Mouse (Mus musculus) kidney, postnatal 14 days (tissue): ENCODE data around the gene Slc22a3.
A peak's percentile ranks its signal among the peaks of the same experiment; 100 is the strongest.

Experiments used
- DNase-seq: peaks from one replicate; pipeline ENCODE4 v3.0.0; 2022; ENCODE audit warnings: mixed read lengths

The Slc22a3 gene

DNA sequence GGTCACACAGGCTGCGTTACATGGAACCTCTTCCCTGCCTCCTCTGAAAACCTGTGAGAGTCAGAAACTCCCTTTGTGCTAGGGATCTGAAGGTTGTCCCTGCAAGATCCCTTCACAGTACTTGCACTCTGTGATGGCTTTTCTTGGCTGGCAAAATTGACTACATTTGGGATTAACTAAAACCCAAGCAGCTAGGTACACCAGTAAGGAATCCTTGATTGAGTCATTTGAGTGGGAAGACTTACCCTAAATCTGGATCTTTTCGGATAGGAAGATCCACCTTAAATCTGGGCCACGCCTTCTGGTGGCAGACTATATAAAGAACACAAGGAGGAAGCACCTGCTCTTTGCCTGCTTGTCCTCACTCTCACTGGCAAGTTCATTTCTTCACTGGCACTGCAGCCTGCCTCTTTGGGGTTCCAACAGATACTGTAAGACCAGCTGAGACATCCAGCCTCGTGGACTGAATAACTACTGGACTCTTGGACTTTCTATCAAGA is 41.0 kb downstream of the Slc22a3 start:
- no peak for DNase-seq

GRCm38 (mm10) chr17:12461168-12461567 is 46.3 kb downstream of the Slc22a3 start:
- DNase-seq, result no peak

- peak; percentile 27 for DNase-seq
Measured at GRCm38 (mm10) chr17:12455143-12455790, 52.2 kb downstream of the Slc22a3 start.

GRCm38 (mm10) chr17:12453691-12454090 is 53.8 kb downstream of the Slc22a3 start:
- DNase-seq, result no peak

DNA sequence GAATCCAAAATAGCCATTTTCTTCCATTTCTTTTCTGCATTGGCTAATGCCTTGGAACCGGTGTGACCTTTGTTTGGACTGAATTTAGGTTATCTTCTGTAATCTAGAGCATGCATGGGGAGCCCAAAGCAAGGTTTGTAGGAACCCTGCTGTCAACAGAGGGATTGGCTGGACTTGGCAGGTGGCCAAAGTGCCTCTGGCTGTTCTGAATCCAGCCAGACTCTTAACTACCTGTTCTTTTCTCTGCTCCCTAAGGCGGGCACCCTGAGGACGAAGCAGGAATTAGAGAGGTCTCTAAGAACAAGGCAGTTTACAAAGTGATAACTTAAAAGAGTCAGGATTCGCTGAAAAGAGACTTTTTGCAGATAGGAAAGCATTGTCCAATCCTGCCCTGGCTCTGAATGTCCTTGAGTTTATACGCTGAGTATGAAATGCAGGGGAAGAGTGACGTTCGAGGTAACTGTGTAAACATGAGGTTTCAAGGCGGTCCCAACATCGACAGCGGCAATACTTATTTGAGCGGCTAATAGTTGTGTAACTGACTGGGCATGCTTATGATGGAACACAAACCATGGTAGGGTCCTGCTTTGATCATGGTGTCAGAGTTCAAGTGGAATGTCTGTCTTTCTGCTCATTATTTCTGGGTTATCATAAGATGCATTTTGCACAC is 54.5 kb downstream of the Slc22a3 start:
- peak; percentile 7 for DNase-seq

- DNase-seq, result peak; percentile 12
Measured at GRCm38 (mm10) chr17:12451234-12451633, 56.3 kb downstream of the Slc22a3 start.

GRCm38 (mm10) chr17:12444561-12444960 is 62.9 kb downstream of the Slc22a3 start:
- DNase-seq, result peak; percentile 53

GRCm38 (mm10) chr17:12437771-12438170 is 69.7 kb downstream of the Slc22a3 start:
- DNase-seq, result no peak

GRCm38 (mm10) chr17:12431707-12432106 is 75.8 kb downstream of the Slc22a3 start:
- DNase-seq, result no peak

DNA sequence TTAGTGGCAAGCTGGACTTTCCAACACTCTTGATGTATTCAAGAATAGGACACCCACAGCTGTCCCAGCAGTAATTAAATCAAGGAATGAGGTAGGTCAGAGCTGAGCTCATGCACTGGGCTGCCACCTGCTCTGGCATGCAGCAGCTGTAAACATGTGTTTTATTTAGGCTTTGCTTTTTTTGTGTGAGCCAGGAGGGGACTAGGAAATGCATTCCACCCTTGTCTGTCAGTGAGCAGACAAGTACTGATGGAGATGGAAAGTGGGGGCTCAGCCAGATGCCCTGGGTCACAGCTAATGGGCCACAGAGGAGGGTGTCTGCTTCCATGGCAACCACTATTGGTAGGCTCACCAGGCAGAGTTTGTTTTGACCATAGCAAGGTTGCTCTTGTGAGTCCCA is 79.1 kb downstream of the Slc22a3 start:
- peak; percentile 9 for DNase-seq

GRCm38 (mm10) chr17:12427156-12427555 is 80.3 kb downstream of the Slc22a3 start:
- DNase-seq, result no peak

GRCm38 (mm10) chr17:12422143-12422542 is 85.4 kb downstream of the Slc22a3 start:
- DNase-seq, result no peak

DNA sequence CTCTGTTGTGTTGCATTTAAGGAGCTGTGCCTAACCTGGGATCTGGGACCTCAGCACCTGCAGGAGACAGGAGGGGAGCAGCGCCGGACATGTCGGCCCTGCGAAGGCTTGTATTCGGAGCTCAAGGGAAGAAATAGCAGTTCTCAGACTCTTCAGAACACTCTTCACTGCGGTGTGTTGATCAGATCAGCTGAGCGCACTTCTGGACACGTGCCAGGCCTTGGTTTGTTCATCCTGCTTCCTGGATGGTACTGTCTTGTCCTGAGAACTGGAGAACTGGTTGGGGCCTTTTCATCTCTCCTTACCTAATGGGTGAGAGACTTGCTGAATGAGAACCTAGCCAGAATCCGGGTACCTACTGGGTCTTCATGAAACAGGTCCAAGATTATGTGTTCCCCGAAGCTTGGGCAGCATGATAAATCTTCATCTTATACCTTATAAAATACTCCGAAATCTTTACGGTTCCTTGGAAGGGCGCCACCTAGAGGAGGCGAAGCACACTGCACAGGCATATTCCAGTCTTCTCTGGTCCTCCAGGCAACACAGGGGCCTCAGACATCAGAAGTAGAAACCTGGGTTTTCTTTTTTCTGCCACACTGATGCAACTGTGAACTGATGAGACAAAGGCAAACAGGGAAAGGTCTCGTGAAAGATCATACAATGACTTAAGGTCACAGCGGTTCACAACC is 86.5 kb downstream of the Slc22a3 start:
- DNase-seq, result no peak

GRCm38 (mm10) chr17:12419491-12420079 is 87.9 kb downstream of the Slc22a3 start:
- no peak for DNase-seq

- DNase-seq, result peak; percentile 84
Measured at GRCm38 (mm10) chr17:12416250-12416895, 91.1 kb downstream of the Slc22a3 start.

DNA sequence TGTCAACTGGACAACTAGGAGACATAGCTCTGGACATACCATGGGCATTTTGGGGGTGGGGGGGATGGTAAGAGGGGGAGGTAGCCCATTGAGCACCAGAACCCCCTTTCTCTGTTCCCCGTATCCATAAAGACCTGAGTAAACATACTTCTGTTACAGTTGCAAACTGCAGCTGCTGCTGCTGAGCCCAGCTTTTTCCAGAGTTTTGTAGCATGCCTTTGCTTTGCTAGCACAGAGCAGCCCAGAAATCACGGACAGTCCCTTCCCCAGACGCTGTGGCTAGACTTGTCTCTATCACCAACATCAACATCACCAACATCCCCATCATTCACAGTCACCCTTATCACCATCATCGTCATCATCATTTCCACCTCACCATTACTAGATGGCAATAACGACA is 91.8 kb downstream of the Slc22a3 start:
- DNase-seq, result no peak

- peak; percentile 10 for DNase-seq
Measured at GRCm38 (mm10) chr17:12415031-12415735, 92.3 kb downstream of the Slc22a3 start.

GRCm38 (mm10) chr17:12412891-12413237 is 94.6 kb downstream of the Slc22a3 start:
- no peak for DNase-seq

- peak; percentile 49 for DNase-seq
Measured at GRCm38 (mm10) chr17:12412181-12412890, 95.2 kb downstream of the Slc22a3 start.

DNA sequence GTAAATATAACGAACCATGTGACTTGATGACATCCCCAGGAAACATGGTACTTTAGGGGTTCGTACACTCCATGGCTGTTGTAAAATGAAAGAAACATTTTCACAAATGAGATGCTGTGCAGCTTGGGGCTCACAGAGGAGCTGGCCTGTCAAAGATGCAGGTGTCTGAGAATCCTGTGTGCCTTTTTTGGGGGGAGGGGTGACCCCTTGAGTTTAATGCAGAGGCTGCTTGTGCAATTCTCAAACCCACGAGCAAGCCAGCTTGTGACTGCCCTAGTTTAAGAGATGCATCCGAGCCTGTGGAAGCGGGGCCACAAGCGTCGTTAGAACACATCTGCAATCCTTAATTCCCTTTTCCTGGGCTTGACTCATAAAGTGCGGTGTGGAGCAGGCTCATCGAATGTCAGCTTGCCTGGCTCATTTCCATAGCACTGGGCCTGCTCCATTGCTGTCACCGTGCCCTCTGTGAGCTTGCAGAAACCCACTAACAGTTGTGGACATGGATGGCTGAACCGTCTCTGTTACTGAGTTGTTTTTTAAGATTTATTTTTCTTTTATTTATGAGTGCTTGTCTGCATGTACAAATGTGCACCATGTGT is 98.1 kb downstream of the Slc22a3 start:
- DNase-seq, result no peak

DNA sequence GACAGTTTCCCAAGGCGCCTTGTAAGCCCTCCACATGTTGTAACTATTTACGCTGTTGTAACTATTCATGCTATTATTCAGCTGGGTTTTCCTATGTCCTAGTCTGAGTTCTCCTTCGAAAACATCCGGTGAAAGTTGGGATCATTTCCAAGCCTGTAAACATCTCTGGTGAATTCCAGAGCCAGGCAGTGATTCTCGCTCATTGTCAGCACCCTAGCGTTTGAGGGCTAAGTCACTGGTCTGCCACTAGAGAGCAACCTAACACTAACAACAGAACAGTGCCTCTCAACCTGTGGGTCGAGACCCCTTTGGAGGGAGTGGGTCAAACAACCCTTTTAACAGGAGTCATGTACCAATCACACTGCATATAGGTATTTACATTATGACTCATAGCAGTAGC is 104.1 kb downstream of the Slc22a3 start:
- peak; percentile 58 for DNase-seq
